Mouse (Mus musculus): ENCODE data around the gene Hmx3.

Hmx3 gene

GRCm38 (mm10) chr7:131556541-131557271, 14.0 kb downstream of the Hmx3 start:
- DNase-seq (ENCODE audit: low read depth, low spot score) = no peak

- no peak for DNase-seq (ENCODE audit: low read depth, low spot score)
Observed at GRCm38 (mm10) chr7:131557751-131558150, 15.1 kb downstream of the Hmx3 start.

- peak; percentile 91 for DNase-seq (ENCODE audit: low read depth, low spot score)
Observed at GRCm38 (mm10) chr7:131559986-131560696, 17.5 kb downstream of the Hmx3 start, which contains the start of gene Bub3. TSS of gene Bub3 (plus strand) at chr7:131560222.

- DNase-seq (ENCODE audit: low read depth, low spot score) = no peak
Observed at GRCm38 (mm10) chr7:131560697-131561042, 18.0 kb downstream of the Hmx3 start.

DNA sequence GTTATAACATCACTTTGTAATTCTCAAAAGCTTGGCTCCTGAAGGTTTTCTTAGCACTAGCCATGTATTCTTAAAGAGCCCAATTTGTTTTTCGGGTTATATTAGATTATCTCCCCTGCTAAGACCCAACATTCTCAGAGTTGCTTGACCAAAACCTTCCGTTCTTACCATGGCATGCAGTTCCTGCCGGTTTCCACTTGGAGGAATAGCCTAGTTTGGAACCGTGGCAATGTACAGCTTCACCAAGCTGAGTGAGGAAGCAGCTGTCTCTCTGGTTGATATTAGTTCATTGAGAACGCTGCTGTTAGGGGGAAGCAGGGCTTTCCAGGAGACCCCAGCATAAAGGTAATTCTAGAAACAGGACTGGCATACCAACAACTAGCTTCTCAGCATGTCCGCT, 32.6 kb downstream of the Hmx3 start:
- no peak for DNase-seq (ENCODE audit: low read depth, low spot score)

DNA sequence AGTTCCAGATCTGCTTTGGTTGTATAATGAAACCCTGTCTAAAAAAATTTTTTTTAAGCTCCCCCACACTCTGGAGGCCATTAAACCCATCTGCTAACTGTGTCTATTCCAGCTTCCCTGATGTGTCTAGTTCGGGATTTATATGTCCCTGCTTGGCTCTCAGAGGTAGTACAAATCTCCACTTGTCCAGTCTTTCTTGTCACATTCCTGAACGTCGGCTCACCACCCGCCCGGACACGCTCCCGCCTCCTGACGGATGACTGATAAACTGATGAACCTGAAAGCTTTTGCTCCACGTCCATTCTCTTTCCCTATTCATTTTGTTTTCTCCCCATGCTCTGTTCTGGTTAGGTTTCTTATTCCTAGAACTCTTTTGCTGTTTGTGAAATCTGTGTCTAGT, 39.5 kb downstream of the Hmx3 start:
- no peak for DNase-seq (ENCODE audit: low read depth, low spot score)

- DNase-seq (ENCODE audit: low read depth, low spot score) = no peak
Observed at GRCm38 (mm10) chr7:131585551-131585950, 42.9 kb downstream of the Hmx3 start.
